Comparison of ENCODE assay signal across 18 mouse cellular contexts in the genomic region with DNA sequence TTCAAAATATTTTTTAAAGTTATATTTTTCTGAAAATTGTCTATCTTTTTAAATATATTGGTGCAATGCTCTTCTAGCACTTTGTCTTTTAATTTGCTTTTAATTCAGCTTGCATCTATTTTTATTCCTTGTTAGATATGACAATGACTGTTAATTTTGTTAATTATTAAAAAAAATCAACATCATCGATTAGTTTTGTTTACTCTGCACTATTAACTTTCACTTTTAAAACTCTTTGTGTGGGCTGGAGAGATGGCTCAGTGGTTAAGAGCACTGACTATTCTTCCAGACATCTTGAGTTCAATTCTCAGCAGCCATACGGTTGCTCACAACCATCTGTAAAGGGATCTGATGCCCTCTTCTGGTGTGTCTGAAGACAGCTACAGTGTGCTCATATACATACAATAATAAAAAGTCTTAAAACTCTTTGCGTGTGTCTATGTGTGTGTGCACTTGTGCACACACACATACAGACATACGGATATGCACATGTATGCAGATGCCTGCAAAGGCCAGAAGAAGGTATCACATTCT. TPM values are rescaled to one million over a fixed set of nuclear protein-coding genes. Genes with fewer than 3 reads are reported as not detected.
"Had no signal": no experiment of that assay in that cellular context is flagged by ENCODE, and none has a peak within 500 bp of the region (broad histone marks: within the 10 kb centered on the region; RNA-seq: fewer than 3 reads in every experiment).

No protein-coding gene starts in this region.

- H3K27ac ChIP-seq: limb, embryonic 10.5 days; liver, embryonic 14.5 days; midbrain, embryonic 10.5 days; neural tube, embryonic 15.5 days had no signal

- H3K4me2 ChIP-seq: neural tube, embryonic 15.5 days had no signal

- H3K4me3 ChIP-seq: limb, embryonic 10.5 days; midbrain, embryonic 10.5 days; myocyte; neural tube, embryonic 15.5 days had no signal

- H3K36me3 ChIP-seq: neural tube, embryonic 15.5 days had no signal

- DNase-seq: kidney, adult 18-20 months; kidney, postnatal 25 days; layer of hippocampus, adult 9-11 months; lung, adult 2 months; lung, postnatal 36 days; midbrain, embryonic 14.5 days; right cerebral cortex, adult 18-20 months; right cerebral cortex, postnatal 25 days; spleen, adult 18-20 months; thymus, adult 2 months; thymus, postnatal 25 days had no signal

- H3K9ac ChIP-seq: liver, embryonic 14.5 days; neural tube, embryonic 15.5 days had no signal

- H3K4me1 ChIP-seq: limb, embryonic 10.5 days had no signal

- H3K9me3 ChIP-seq: limb, embryonic 10.5 days; midbrain, embryonic 10.5 days; neural tube, embryonic 15.5 days had no signal

- ATAC-seq: lung, postnatal 0 days had no signal

- H3K27me3 ChIP-seq: neural tube, embryonic 15.5 days had no signal

RNA-seq across cellular contexts. Expression of a gene that starts 56.3 kb away (rescaled TPM):
- total RNA-seq: left cerebral cortex, postnatal 14 days had no signal
